Mouse (Mus musculus) cerebellum, adult 2 months (tissue): ENCODE data around the gene Fetub. TPM values are rescaled to one million over a fixed set of nuclear protein-coding genes. Genes with fewer than 3 reads are reported as not detected.

Experiments used
- DNase-seq, 2 experiments: peaks; one replicate each; pipeline ENCODE4 v3.0.0; 2021
- H3K27ac ChIP-seq: fragments of 200-500 bp; 2 replicates; pipeline ENCODE4 v1.5.1; 2012; ENCODE audit warnings: low read length, control low read depth, inconsistent platforms; ENCODE audit not compliant: insufficient read depth
- H3K27me3 ChIP-seq: fragments of 200-500 bp; 2 replicates; pipeline ENCODE4 v1.6.1; 2012; ENCODE audit warnings: inconsistent platforms, mild to moderate bottlenecking, low read length, moderate library complexity; ENCODE audit not compliant: control insufficient read depth, insufficient read depth
- H3K4me1 ChIP-seq: fragments of 200-500 bp; 2 replicates; pipeline ENCODE4 v1.6.1; 2011; ENCODE audit warnings: low read length; ENCODE audit not compliant: control insufficient read depth, insufficient read depth
- H3K4me3 ChIP-seq: fragments of 200-500 bp; replicated peaks from 2 replicates; pipeline ENCODE3; 2011; ENCODE audit warnings: mild to moderate bottlenecking, low read depth, low read length, control low read depth; ENCODE audit not compliant: insufficient read depth
- CTCF ChIP-seq: fragments of 200-500 bp; IDR thresholded peaks from 2 replicates; pipeline ENCODE4 v1.5.1; 2011; ENCODE audit warnings: low read depth, mild to moderate bottlenecking, control low read depth, low read length, moderate library complexity, borderline replicate concordance; ENCODE audit not compliant: insufficient read depth
- POLR2A ChIP-seq: fragments of 200-500 bp; IDR thresholded peaks from 2 replicates; pipeline ENCODE4 v1.6.1; 2011; ENCODE audit warnings: low read length, control low read depth, borderline replicate concordance; ENCODE audit not compliant: insufficient read depth
- WGBS: fragments of 180-500 bp; shearing (Covaris S2); methylation state at CpG from one replicate; pipeline ENCODE4 v1.1.7; 2018; 5-methylcytosine and 5-hydroxymethylcytosine counted together
- polyA plus RNA-seq: library from polyadenylated mRNA; depleted of rRNA; stranded (reverse); fragments of >200 nt; gene quantifications from 2 replicates; pipeline ENCODE4 v1.2.3, GENCODE M21; 2012; rRNA removed

Gene Fetub
- 0.10 TPM in 1 of 2 replicates, not detected in the other for polyA plus RNA-seq

DNA sequence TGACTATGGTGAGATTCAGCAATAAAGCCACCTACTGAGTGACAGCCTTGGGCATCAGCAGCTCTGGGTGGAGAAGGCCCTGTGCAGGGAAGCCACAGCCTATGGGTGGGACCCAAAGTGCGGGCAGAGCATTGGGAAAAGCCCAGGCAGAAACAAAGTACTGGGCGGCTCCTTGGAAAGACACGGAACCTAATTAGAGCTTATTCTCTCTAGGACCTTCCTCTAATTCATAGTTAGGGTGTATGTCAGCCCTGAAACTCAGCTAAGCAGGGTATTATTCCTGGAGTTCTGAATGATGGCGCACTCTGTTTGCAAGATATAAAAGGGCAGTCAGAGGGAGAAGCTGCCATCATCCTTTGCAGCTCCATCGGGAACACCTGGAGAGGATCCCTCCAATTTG is at the start of gene Fetub:
Gene Fetub (plus strand): TSS at position 301 of the 400 bp plus-strand sequence.
- Histone ChIP-seq H3K27ac (no peak within 1 kb of the TSS), H3K27me3 (no peaks in the 10 kb centered on the region), H3K4me1 (no peaks in the 10 kb centered on the region), H3K4me3 (no peak within 1 kb of the TSS)
- TF ChIP-seq POLR2A = no peak
- no peak for TF ChIP-seq CTCF
- WGBS = 94% methylated on average over 5 of the region's 5 CpGs
- no peak for DNase-seq

DNA sequence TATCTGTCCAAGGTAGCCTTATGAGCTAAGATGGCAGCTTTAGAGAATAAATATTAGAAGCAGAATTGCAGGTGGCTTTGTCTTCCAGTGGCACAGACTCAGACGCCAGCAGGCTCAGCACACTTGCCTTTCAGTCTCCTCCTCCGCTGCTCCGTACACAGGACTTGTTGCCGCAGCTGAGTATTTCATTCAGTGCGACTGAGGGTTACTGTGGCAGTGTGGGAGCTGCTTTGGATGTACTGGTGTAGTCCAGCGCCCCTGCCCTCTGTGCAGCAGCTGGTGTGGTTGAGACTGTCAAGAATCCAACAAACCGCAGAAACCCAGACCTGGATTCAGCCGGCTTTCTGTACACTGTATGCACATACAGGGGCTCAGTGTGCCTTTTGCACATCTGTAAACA is 45.7 kb upstream of the Fetub start:
- no peaks in the 10 kb centered on the region for H3K4me1 ChIP-seq
- TF ChIP-seq POLR2A = no peak
- TF ChIP-seq CTCF = no peak
- DNase-seq = no peak
- no peak overlapping the region for H3K27ac ChIP-seq
- no peak overlapping the region for H3K4me3 ChIP-seq
- WGBS = 80% methylated on average over 8 of the region's 8 CpGs
- H3K27me3 ChIP-seq = no peaks in the 10 kb centered on the region

DNA sequence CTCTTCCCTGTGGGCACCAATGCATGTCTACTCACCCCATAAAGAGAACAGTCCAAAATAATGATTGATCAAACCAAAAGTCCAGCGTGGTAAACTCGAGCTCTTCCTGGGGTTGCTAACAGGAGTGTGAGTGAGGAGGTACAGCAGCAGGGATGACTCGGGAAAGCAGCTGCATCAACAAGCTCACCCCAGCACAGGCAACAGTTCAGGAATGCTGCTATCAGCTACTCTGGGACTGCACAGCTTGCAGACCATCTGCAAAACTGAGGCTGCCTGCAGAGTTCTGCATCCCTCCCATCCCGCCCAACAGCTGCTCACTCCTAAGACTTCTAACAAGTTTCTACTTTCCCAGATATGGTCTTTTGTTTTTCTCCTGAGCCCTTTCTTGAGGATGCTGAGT is 44.8 kb upstream of the Fetub start:
- no peak for DNase-seq
- no peak overlapping the region for H3K27ac ChIP-seq
- H3K4me1 ChIP-seq = no peaks in the 10 kb centered on the region
- no peaks in the 10 kb centered on the region for H3K27me3 ChIP-seq
- WGBS = 52% methylated on average over 4 of the region's 4 CpGs
- H3K4me3 ChIP-seq = no peak overlapping the region
- TF ChIP-seq CTCF = no peak
- TF ChIP-seq POLR2A = no peak

DNA sequence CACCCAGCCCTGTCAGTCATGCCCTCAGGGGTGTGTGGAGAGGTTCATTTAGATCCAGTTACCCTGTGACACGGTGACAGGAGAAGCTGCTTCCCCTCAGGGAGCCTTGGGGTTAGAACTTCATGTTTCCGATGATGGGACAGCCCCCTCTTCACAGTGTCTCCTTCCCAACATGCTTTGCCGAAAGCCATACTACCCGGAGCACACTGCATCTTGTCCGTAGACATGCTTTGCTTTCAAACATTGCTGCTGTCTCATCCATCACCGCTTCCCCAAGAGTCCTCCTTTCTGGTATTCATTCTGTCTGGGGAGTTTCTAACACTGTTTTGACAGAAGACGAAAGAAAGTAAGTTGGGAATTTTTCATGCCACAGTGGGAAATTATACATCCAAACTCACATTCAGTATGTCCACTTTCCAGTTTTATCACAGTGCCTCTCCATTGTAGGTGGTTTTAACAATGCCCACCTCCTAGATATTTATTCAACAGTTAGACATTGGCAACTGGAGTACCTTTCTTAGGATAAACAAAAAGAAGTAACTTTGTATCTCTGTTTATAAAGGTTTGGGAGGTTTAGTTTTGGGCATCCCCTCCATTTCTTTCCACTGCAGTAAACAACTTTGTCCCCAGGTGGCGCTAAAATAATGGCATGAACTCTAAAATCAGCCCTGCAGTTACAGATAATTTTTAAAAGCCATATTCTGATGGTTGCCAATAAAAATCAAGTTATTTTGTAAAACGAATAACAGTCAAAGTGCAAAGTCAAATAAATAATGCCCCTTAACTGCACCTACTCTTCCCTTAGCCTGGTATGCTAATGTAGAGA is 41.7 kb upstream of the Fetub start:
- 46% methylated on average over 9 of the region's 9 CpGs for WGBS

DNA sequence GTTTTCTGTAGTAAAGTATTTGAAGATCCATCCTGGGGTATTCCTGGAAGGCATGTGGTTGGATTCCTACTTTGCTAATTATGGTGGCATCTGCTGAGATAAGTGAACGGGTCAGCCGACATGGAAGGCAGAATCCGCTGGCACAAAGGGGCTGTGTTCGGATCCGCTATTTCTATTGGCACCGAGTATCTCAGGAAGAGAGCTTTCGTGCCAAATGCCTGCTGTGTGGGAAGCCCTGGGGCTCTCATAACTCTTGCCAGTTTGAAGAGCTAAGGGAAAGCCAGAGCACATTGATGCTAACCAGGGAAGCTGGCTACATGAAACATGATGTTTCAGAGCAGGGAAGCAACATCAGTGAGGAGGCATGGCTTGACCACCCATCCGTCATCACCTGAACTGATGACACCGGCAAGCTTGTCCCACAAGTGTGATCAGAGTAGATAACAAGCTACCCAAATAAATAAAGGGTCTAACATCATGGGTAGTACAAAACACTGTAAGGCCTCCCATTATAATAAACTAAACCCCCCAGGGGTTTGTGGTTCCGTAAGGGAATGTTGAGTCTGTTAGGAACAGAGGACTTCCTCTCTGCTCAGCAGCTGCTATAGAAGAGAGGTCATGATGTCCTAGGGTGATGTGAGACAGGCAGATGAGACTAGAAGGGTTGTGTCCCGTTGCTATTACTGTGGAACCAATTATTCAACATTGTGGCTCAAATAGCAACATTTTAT is 40.3 kb upstream of the Fetub start:
- TF ChIP-seq POLR2A = no peak
- no peak for TF ChIP-seq CTCF
- H3K27ac ChIP-seq = no peak overlapping the region
- peak; percentile 25 to 62 for DNase-seq
- H3K4me3 ChIP-seq = no peak overlapping the region
- no peaks in the 10 kb centered on the region for H3K27me3 ChIP-seq
- H3K4me1 ChIP-seq = no peaks in the 10 kb centered on the region
- whole genome bisulfite sequencing = 10% methylated on average over 11 of the region's 11 CpGs

More for the DNA sequence above, 41.7 kb upstream of the Fetub start:
- DNase-seq = no peak
- H3K4me1 ChIP-seq = no peaks in the 10 kb centered on the region
- no peak overlapping the region for H3K4me3 ChIP-seq
- peak; percentile 23; the same call in 1 of the 2 replicates for TF ChIP-seq CTCF
- TF ChIP-seq POLR2A = no peak
- H3K27ac ChIP-seq = no peak overlapping the region
- H3K27me3 ChIP-seq = no peaks in the 10 kb centered on the region

DNA sequence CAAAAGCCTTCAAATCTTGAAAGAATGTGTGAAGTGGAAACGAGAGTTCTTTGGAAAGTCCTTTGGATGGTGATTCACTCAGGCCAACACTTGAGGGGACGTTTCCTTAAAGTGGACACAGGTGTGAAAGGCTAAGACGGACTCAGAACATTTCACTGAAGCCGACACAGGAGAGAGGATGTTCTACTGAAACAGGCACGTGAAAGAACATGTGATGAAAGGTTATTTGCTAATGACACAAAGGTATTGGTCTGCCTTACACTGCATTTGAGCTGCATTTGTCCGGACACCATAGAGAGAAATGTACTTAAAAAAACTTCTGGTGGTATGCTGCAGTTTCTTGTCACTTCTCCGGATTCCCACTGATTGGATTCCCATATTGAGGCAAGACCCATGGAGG is 39.4 kb upstream of the Fetub start:
- 89% methylated on average over 7 of the region's 7 CpGs for WGBS
- Histone ChIP-seq H3K4me3 (no peak overlapping the region), H3K27ac (no peak overlapping the region), H3K4me1 (no peaks in the 10 kb centered on the region), H3K27me3 (no peaks in the 10 kb centered on the region)
- no peak for DNase-seq
- TF ChIP-seq CTCF = no peak
- TF ChIP-seq POLR2A = no peak

DNA sequence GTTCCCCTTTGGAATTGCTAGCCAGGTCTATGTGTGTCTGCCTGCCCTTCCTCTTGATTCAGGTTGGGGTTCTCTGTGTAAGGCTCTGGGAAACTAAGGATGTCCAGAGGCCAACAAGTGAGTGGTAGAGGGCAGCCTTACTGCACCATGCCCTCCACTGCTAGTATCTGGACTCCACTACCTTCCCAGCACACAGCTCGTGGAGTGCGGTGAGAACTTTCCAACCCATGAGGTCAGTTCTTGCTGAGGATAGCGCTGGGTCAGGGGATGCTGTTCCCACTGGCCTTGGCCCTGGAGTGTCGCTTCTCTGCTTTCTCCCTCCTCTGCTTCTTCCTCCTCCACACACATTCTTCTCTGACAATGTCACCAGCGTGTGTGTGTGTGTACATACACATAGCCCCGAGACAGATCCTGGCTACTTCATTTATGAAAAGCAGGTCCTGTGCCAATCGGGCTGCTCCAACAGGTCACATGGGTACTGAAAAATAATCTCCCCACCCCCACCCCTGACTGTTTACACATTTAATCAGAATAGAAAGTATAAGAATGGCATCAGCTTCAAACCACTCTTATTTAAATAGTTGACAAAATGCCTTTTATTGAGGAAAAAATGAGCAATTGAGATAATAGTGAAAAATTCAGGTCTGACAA is 38.1 kb upstream of the Fetub start:
- TF ChIP-seq CTCF (no peak), POLR2A (no peak)
- no peak overlapping the region for H3K4me3 ChIP-seq
- no peak for DNase-seq
- WGBS = 49% methylated on average over 7 of the region's 7 CpGs
- no peaks in the 10 kb centered on the region for H3K4me1 ChIP-seq
- no peaks in the 10 kb centered on the region for H3K27me3 ChIP-seq
- no peak overlapping the region for H3K27ac ChIP-seq

- H3K4me1 ChIP-seq = no peaks in the 10 kb centered on the region
- H3K4me3 ChIP-seq = no peak overlapping the region
- no peak for DNase-seq
- 7% methylated on average over 6 of the region's 6 CpGs for WGBS
- no peaks in the 10 kb centered on the region for H3K27me3 ChIP-seq
- H3K27ac ChIP-seq = no peak overlapping the region
- no peak for TF ChIP-seq POLR2A
- no peak for TF ChIP-seq CTCF
Observed at GRCm38 (mm10) chr16:22880900-22881299, 37.2 kb upstream of the Fetub start.
